Mouse (Mus musculus): ENCODE data around the gene Ctnnbip1.
A peak's percentile ranks its signal among the peaks of the same experiment; 100 is the strongest.

Gene Ctnnbip1

DNA sequence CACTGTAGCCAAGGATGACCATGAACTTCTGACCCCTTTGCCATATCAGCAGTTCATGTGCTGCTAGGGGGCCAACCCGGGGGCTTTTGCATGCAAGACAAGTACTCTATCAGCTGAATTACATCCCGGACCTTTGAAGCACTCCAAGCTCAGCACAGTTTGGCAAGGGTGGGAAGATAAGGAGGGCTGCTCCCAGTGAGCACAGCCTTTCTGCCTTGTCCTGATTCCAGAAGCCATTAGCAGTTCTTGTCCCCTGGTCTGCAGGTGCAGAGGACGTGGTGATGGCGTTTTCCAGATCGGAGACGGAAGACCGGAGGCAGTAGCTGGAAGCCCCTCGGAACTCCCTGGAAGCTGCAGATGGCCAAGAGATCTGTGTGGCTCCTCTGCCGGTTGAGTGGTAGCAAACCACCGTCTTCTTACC lies 45.9 kb downstream of the Ctnnbip1 start:
- no peak for DNase-seq

DNA sequence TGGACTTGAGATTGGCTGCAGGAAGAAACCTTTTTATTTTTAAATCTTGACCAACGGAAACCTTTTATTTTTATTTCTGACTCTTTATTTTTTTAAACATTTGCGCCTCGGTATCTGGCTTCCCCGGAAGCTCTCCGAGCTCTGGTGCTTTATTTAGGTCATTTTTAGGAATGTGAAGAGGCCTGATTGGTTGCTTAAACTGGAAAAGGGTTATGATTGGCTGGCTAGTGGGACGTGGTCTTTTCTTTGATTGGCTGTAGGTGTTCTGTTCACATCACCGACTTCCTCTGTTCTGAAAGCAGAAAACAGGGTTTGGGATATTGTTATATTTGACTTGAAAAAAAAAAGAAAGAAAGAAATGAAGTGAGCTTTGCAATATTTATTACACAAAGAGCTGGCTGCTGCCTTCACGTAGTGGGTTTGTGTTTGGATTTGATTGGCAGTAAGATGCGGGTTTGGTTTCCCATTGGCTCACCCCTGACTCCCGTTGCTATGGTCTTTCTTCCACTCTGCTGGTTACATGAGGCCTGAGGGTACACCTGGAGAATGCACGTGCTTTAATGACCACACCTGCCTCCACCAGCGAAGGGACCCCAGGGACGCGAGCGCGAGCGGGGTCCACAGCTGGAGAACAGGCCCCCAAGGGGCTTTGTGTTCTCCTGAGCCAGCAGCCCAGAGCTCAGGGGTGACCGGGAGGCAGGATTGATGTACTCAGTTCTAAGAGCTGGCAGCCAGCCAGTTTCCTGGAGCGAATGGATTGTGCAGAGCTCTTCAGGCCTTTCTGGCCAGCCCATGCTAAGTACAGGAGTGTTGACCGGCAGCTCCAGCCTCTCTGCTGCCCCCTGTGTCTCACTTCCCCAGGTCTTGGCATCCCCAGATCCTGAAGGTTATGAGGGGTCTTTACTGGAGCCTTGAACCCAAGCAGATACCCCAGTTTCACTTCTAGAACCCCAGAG lies 46.7 kb downstream of the Ctnnbip1 start:
- peak; percentile 57 for DNase-seq

DNA sequence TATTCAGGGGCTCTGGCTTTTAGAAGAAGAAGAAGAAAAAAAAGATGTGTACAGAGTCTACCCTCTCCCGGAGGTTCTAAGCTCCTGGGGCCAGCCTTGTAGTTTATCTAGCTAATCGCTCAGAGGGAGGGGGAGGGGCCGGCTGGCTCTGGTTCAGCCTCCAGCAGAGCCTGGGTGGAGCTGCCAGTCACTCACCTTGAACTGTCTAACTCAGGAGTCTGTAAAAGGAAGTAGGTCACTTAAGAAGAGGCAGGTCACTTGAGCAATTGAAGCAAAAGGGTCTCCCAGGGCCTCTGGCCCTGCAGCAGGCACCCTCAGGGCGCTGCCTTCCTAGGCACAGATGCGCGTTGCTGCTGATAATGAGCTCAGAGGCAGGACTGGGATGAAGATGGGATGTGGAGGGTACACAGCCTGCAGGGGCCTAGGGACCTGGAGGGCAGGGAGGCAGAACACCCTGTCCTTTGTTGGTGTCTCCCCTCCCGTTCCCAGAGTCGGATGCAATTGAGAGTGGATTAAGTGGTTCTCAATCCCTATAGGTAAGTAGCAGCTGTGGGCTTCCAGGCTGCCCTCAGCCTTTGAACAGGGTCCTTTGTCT lies 49.5 kb downstream of the Ctnnbip1 start:
- no peak for DNase-seq

DNA sequence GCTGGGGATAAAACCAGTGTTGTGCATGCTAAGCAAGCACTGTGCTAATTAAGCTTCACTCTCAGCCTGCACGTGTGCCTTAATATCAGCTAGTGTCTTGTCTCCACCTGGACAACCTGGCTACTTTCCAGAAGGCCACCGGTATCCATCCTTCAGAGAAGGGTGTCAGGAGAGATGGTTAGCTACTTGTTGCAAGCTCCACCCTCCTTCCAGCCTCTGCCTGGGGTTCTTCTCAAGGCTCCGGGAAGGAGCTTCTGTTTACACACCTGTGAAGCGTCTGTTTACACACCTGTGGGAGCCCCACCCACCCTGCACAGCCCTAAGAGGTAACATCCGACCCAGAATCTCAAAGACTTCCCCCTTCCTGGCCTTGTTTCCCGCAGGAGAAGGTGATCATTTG lies 50.6 kb downstream of the Ctnnbip1 start:
- no peak for DNase-seq

DNA sequence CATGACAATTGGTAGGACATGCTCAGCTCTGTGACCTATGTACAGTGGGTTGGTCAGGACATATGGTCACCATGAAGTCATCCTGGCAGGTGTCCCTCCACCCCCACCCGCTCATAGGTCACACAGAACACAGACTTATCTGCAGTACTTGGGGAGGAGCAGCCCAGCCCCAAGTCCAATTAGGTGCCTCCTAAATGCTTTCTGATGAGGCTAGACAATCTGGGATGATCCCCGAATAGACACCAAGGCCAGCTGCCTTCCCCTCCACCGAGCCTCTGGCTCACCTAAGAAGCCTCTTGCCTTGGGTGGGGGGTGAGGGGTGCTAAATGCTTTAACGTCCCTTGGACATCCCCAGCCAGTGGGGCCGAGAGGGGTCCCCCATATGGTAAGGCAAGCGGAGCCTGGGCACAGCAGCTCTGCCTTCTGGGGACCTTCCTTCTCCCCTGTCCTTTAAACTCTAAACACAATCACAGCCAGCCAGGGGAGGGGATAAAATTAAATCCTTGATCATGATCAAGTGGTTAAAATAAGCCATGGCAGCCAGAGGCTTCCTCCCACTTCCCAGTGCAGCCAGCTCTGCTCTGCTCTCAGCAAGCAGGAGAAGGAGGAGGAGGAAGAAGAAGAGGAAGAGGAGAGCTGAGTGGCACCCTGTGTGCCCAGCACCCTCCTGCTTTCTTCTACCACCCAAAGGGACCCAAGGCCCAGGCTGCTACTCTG lies 51.9 kb downstream of the Ctnnbip1 start:
- no peak for DNase-seq

DNA sequence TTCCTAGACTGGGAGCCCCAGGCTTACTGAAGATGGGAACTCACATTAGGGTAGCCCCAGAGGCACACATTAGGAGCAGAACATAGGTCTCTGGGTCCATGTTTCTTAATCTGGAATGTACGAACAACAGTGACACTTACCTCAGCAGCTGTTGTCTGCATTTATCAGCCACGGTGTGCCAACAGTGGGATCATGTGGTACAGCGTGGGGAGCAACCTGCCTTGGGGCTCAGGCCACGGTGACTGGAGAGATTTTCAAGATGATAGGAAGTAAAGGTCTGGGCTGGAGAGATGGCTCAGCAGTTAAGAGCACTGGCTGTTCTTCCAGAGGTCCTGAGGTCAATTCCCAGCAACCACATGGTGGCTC lies 52.4 kb downstream of the Ctnnbip1 start:
- no peak for DNase-seq

DNA sequence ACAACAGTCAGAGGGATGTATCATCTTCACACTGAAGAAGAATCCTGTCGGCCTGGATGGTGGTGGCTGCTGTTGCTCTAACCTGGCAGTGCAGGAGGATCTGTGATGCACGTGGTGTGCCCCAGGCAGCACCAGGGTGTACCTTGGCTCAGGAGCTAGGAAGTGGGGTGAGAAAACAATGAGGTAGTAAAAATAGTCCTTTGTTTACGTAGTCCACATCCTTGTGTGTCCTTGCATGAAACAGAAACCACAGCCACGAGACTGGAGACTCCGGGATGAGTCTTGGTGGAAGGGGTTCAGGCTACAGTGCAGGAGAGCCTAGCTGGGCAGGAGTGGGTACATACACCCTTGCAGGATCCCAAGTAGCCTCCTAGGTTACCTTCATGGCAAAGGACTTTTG lies 53.2 kb downstream of the Ctnnbip1 start:
- DNase-seq = no peak

DNA sequence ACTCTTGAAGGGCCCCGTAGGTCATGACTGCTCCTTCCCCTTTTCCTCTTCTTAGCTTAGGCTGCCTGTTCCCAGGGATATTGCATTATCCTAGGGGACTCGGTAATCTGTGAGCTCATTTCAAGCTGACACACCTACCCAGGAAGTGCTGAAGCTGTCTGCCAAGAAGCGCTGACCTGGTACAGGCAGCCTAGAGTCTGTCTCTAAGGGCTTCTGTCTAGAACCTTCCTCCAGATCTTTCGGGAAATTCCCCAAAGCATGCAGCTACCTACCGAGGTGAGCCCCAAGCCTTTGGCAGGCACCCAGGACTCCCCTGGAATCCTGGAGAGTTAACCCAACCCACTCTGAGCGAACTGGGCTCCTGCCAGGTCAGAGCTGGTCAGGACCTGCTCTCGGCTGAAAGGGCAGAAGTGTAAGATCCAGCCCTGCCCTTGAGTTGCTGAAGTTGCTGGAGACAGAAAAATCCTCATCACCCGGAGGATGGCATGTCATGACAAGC lies 53.7 kb downstream of the Ctnnbip1 start:
- no peak for DNase-seq

DNA sequence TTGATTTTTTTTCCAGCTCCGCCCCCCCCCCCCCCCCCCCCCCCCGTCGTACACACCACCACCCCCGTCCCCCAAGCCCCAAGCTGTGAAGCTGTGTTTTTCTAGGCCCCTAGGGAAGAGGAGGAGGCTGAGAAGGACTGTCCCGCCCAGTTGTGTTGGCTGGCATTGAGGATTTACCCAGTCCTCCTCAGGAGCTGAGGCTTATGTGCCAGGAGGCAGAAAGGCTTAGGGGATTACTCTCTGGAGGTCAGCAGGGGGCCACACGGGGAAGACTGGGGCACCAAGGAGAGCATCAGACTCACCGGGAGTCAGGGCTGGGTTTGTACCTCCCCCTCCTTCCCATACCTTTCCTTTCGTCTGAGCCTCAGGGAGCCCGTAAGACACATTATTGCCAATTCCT lies 54.4 kb downstream of the Ctnnbip1 start:
- no peak for DNase-seq

DNA sequence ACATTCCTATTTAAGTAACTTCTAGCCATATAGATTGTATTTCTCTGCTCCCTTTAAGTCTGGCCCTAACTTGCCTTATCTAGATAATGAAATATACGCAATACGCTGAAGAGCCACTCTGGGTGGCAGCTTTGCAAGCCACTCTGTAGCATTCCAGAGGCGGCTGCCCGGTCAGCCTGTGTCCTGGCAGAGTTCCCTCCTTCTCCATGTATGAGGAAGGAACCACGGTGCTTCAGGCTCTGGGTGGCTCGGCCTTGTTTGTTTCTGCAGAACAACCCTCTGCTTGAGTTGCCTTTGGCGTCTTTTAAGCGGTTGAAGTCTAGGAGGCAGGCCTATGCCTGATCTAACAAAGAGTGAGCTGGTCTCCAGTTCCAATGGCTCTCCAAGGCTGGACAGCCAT lies 54.8 kb downstream of the Ctnnbip1 start:
- DNase-seq = no peak

DNA sequence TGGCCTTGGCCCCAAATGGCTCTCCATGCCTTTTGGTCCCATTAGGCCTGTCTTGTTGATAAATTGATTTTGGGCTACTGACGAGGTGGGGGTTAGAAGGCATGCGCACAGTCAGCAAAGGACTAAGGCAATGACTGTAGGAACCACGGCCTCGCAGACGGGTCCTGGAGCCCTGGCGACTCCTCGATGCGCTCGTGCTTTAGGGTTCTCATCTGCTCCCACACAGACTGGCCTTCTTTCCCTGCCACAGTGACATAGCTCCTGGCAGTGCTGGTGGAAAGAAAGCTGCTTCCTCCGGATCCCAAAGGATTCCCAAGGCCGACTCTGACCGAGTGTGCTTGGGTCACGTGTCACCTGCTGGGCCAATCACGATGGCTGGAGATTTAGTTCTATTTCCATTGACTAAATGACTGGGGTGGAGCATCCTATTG lies 56.4 kb downstream of the Ctnnbip1 start:
- DNase-seq = no peak

DNA sequence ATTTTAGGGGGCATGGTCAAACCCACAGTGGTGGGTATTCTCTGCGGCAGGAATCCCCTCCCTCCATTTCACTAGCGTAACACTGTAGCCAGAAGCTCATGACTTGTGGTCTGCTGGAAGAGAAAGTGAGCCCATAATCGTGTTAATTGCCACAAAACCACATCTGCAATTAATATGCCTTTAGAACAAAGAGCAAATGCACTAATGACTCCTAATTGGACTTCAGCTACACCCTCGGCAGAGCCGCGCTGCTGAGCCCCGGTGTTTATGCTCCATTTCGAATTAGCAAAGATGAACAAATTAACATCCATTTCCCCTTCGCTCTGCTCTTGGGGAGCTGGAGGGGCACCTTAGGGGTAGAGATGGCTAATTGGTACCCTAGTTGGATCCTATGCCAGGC lies 58.0 kb downstream of the Ctnnbip1 start:
- no peak for DNase-seq

DNA sequence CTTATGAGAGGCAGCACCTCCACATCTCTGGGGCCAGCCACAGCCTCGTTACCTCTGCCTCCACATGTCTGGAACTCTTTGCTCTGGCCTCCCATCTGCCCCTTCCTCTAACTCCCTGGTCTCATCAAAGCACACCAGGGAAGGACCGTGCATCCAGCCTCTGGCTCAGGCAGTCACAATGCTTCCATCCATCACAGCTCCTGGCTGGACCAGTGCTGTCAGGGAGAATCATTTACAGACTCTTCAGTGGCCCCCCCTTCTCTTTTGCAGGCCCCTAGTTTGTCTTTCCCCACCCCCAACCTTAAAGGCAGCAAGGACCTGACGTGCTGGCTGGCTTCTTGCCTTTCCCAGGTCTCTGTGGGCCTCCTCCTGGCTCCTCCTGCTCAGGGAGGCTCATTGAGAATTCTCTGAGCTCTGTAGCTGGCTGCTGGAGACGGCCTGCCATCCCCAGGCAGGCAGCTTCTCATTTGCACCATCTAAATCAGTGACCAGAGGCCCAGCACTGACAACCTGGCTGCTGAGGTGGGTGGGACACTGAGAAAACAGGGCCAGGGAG lies 59.0 kb downstream of the Ctnnbip1 start:
- DNase-seq = no peak

DNA sequence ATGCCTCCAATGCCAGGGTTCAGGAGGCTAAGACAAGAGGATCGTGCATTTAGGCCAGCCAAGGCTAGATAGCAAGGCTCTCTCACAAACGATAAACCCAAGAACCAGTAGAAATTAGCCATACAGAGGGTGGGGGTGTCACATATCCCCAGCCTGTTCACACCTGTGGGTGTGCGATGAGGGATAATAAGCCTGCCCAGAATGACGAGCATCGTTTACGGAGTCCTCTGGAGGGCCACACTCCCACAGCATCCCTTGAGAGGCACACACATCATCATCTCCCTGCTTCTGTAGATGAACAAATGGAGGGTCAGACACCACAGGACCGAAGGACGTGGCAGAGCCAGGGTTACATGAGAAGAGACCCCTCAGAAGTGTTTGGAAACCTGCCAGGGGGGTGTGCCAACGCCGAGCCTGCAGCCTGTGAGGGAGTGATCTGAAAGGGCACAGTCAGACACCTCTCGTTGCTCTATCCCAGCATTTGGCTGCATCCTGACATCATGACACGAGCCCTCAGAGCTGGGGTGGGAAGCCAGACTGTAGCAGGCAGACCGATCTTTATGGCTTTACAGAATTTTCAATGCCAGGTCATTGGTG lies 60.1 kb downstream of the Ctnnbip1 start:
- DNase-seq = no peak

DNA sequence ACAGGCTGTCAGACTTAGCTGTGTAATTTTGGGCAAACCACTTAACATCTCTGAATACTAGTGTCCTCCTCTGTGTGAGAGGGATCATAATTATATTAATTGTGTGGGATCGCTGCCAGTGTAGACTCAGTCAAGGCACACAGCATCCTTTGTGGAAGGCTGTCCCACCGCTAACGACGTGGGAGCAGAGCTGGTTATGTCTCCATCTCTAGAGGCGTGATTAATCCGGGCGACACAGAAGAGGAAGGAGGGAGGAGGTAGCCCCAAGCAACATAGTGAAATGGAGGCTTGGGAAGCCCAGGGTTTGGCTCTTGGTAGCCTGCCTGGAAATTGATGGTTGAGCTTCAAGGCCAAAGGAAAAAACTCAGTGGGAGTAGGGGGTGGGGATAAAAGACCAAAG lies 60.8 kb downstream of the Ctnnbip1 start:
- no peak for DNase-seq

DNA sequence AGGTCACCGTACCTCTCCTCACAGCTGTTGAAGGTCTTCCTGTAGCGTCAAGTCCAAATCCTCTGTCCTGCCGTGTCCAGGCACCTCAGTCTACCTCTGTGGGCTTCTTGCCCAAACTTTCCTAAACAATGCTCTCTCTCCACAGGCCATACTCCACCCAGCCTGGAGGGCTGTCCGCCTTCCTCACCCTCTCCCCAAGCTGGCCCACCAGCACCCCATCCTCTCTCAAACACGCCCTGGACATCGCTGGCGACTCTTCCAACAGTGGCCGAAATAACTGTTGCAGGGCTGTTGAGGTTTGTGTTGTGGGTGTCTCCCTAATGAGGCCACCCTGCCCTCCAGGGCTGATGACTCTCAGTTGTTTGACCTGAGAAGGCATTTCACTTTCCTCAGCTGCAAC lies 67.2 kb downstream of the Ctnnbip1 start:
- no peak for DNase-seq

DNA sequence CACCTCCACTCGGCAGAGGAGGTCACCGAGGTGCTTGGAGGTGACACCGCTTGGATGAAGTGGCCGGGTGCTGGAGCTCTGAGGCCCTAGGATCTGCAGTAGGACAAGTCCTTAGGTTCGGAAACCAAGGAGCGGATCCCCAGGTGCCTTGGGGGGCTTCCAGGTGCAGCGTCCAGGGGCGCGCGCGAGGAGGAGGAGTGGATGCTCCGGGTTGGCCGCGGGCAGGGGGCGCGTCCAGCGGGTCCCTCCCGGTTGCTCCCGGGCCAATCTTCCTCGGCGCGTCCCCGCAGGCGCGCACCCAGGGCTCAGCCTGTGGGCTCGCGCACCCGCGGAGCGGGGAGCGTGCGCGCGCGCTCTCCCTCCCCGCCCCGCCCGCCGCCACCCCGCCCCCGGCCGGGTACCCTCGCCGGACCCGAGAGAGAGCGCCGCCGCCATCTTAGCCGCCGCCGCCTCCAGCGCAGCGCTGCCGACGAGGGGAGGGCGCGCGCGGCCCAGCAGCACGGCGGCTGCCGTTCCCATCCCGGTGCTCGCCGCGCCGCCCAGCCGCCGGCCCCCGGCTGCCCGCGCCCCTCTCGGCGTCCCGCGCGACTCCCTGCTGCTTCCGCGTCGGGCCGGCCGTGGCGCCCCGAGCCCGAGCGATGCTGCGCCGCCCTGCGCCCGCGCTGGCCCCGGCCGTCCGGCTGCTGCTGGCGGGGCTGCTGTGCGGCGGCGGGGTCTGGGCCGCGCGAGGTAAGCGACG lies 68.2 kb downstream of the Ctnnbip1 start, which contains the start of gene Clstn1:
Gene Clstn1 (plus strand): TSS at position 425 of the 739 bp plus-strand sequence.
- DNase-seq = peak; percentile 45

DNA sequence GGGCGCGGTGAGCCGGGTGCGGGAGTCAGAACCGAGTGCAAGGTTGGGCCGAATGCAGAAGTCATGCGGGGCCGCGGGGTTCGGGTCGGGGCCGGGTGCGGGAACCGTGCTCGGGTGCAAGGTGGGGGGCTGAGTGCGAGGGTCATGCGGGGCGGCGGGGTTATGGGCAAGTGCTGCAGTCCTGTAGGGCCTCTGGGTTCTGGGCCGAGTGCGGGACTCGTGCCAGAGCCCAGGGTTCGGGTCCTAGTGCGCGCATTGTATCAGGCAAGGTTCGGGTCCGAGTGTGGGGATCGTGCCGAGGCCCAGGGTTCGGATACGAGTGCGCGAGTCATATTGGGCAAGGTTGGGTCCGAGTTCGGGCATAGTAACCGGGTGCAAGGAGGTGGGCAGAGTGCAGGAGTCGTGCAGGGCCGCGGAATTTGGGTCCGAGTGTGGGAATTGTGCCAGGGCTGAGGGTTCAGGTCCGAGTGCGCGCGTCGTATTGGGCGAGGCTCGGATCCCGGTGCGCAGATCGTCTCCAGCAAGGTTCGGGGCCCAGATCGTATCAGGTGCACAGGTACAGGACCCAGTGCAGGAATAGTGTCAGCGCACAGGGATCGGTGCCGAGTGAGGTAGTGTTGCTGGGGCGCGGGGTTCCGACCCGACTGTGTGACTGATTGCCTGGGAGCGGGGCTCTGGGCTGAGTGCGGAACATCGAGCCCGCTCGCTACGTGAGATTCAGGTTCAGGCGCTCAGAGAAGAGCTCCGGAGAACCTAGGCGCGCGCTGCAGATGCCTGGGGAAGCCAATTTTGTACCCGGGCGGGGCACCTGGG lies 69.0 kb downstream of the Ctnnbip1 start:
- no peak for DNase-seq

DNA sequence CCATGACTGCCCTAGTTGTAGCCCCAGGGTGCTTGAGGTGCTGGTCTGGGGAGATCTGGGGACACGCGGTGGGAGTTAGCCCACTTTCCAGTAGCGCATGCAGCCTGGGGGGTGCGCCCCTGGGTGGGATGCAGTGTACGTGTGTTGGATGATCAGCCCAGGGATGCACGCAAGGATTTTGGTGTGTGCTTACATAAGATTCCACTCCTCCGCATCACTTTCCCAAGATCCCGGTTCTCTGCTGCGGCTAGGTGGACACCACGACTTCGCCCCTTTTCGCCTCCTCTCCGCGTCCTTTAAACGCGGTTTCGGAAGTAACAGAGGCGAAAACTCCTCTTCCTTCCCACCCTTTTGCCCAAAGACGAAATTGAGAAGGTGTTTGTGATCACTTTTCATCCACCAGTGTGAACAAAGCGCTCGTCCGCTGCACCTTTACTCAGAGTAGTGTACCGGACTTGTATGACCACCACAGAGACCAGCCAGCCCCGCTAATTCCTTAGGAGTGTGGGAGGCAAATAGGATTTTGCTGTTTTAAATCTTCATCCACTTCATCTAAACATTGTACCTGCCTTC lies 69.6 kb downstream of the Ctnnbip1 start:
- no peak for DNase-seq

DNA sequence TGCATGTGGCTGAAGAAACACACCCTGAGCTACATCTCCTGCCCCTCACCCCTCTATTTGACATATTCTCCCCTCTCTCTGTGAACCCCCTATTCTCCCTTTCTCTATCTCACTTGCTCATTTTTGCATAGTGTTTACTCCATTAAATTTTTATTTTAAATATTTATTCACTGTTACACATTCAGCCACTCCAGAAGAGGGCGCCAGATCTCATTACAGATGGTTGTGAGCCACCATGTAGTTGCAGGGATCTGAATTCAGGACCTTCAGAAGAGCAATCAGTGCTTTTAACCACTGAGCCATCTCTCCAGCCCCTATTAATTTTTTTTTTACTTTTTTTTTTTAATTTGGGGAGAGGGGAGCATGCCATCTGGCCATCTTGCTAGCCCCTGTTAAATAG lies 72.2 kb downstream of the Ctnnbip1 start:
- DNase-seq = no peak

DNA sequence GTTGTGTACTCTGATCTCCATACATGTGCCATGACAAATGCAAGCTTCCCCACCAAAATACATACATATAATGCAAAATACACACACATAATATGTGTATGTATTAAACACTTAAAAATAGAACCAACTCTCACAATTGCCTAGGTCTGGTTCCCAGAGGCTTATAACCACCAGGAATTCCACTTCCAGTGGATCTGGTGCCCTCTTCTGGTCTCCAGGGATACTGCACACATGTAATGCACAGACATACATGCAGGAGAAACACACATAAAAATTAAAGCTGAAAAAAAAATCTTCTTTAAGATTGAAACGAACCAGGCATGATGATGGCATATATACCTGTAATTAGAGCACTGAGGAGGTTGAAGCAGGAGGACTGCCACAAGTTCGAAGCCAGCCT lies 73.5 kb downstream of the Ctnnbip1 start:
- no peak for DNase-seq
